Mouse (Mus musculus) retina, embryonic 14.5 days (tissue): ENCODE measurements around the gene Tmeff1.

Source experiments
- DNase-seq: peaks from one replicate; pipeline ENCODE4 v3.0.0-alpha.2; 2015; ENCODE audit warnings: low spot score

Tmeff1 gene

GRCm38 (mm10) chr4:48564962-48565361 lies 20.0 kb upstream of the Tmeff1 start:
- DNase-seq: no peak

- no peak for DNase-seq
Observed at GRCm38 (mm10) chr4:48576361-48576760, 8.6 kb upstream of the Tmeff1 start.

- DNase-seq: no peak
Observed at GRCm38 (mm10) chr4:48577831-48578230, 7.1 kb upstream of the Tmeff1 start.

DNA sequence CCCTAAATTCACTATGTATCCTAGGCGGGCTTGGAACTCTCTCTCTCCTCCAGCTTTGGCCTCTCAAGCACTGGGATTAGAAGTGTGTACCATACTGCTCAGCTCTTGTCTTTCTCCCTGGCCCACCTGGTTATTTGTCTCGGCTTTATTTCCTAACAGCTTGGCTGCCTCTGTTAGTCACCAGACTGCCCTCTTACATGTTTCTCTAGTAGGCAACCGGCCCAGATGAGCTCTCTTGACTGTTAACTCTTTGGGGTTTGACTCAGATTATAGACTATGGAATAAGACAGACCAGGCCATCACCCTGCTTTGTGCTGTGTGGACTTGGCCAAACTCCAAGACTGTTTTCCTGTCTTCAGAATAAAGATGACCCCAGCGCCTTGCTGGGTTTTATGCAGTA lies 6.6 kb upstream of the Tmeff1 start:
- DNase-seq: no peak

- DNase-seq: no peak
Observed at GRCm38 (mm10) chr4:48579475-48580110, 5.4 kb upstream of the Tmeff1 start.

- DNase-seq: peak; percentile 61
Observed at GRCm38 (mm10) chr4:48581201-48581600, 3.8 kb upstream of the Tmeff1 start.

GRCm38 (mm10) chr4:48581993-48582392 lies 3.0 kb upstream of the Tmeff1 start:
- peak; percentile 29 for DNase-seq

DNA sequence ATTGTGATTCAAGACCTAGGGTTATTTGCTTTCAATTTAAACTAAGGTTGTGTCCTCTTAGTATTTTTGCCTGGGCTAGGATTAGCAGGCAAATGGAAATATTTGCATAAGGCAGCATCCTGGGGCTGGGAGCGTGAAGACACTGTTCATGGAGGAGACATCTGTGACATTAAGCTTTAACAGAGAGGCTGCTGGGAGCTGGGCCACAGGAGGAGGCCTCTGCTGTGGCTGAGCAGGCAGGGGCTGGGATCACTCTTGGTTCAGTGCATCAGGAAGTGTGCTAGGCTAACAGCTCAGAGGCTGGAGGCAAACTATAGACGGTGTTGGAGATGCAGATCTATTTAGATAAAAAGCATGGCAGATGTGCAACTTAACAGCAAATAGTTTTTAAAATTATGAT lies 2.0 kb upstream of the Tmeff1 start:
- peak; percentile 48 for DNase-seq

- peak; percentile 65 for DNase-seq
Observed at GRCm38 (mm10) chr4:48585241-48586098, 496 bp downstream of the Tmeff1 start.

GRCm38 (mm10) chr4:48586099-48586821 lies 1.3 kb downstream of the Tmeff1 start:
- DNase-seq: peak; percentile 79

DNA sequence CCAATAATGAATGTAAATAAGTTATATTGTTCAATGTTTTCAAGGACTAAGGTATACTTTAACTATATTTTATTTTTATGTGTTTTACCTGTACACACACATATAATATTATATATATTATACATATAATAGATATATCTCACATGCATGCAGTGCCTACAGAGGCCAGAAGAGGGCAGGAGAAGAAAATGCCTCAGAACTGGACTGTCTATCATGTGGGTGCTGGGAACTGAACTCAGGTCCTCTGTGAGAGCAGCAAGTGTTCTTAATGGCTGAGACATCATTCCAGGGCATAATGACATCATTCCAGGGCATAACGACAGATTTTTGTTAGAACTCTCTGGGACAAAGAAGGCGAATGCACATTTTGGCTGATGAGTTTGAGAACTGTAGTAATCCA lies 2.6 kb downstream of the Tmeff1 start:
- DNase-seq: no peak

- no peak for DNase-seq
Observed at GRCm38 (mm10) chr4:48588576-48588975, 3.6 kb downstream of the Tmeff1 start.

- no peak for DNase-seq
Observed at GRCm38 (mm10) chr4:48590862-48591261, 5.9 kb downstream of the Tmeff1 start.

DNA sequence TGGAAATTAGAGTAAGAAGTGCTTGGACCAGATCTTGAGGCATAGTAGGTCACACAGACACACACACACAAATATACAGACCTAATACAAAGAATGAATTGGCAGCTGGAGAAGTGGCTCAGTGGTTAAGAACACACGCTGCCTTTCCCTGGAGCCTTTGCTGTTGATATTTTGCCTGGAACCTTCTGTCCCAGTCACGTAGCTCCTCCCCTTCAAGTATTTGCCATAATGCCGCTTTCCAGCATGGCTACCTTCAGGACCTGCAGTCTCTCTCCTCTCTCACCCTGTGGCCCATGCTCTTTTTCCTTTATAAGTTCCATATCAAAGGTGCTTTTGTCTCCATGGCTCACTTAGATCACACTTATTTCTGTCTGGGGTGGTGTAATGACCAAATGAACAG lies 6.4 kb downstream of the Tmeff1 start:
- DNase-seq: no peak

DNA sequence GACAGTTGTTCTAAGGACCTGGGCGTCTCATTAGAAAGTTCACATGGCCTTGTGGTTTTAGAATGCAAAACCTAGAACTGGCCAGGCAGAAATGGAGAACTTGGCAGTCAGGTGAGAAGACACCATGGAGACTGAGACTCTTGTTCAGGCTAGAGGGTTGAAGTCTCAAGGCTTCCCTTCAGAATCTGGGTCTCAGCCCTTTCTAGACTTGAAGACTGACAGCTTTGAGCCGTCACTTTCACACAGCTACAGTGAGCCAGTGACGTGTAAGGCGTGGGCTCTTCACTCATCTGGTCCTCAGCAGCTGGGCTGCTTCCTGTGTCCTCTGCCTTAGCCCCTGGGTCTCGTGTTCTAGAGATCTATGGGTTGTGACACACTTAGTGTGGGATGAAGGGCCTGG lies 7.4 kb downstream of the Tmeff1 start:
- DNase-seq: no peak

DNA sequence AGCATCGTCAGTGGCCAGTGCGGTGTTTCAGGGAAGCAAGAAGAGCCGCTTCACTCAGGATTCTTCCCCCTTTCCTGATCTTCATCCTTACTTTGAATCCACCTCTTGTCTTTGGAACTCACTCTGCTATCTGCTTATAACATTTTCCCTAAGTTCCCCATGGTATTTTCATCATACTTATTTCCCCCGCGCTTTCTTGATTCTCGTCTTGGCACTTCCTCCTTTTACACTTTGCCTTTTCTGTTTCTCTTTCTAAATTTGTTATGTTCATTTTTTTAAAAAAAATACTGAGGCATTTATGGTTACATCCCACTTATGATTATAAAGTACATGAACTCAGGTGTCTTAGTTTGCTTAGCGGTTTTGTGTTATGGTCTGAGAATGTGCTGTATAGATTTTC lies 7.9 kb downstream of the Tmeff1 start:
- no peak for DNase-seq

DNA sequence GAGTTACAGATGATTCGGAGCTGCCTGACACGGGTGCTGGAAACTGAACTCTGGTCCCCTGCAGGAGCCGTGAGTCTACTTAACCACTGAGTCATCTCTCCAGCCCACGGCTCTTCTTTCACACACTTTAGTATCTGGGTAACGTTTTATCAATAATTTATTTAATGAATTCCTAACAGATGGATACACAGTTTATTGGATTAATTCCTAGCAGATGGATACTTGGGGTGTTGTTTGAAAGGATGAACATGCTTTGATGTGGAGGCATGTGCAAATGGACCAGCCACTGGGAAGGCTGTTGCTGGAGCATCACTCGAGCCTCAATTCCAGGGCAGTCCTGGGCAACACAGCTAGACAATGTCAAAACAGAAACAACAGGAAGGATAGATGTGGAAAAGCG lies 11.1 kb downstream of the Tmeff1 start:
- DNase-seq: no peak

GRCm38 (mm10) chr4:48605650-48606049 lies 20.7 kb downstream of the Tmeff1 start:
- DNase-seq: no peak

- no peak for DNase-seq
Observed at GRCm38 (mm10) chr4:48609485-48609884, 24.5 kb downstream of the Tmeff1 start.

GRCm38 (mm10) chr4:48610251-48610650 lies 25.3 kb downstream of the Tmeff1 start:
- no peak for DNase-seq

DNA sequence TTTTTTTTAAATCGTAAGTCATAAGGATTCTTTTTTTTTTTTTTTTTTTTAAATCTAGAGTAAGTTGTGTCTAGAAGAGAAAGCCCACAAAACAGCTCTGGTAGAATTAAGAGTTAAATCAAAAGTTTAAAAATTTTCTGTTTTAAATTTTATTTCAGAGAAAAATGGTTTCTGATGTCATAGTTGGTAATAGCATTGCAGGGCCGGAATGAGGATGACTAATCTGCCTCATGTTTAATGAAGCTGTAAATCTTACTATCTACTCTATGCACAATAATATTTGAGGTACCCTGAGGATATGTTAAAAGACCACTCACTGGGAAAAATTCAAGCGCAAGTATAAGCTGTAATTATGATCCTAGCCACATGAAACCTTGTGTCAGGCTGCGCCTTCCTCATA lies 30.5 kb downstream of the Tmeff1 start:
- no peak for DNase-seq

GRCm38 (mm10) chr4:48617201-48617600 lies 32.2 kb downstream of the Tmeff1 start:
- no peak for DNase-seq

DNA sequence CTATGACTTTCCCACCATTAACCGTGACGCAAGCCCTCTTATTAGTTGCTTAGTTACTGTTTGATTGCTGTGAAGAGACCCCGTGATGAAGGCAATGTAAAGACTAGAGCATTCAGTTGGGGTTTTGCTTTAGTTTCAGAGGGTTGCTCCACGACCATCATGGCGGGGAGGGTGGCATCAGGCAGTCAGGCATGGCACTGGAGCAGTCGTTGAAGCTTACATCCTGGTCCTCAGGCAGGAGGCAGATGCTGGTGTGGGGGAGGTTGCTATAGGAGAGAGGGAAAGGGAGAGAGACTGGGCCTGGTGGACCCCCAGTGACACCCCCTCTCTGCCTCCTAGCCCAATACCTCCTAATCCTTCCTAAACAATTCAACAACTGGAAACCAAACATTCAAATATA lies 35.1 kb downstream of the Tmeff1 start:
- no peak for DNase-seq
